Mouse (Mus musculus) embryonic fibroblast, embryonic 13.5 days (primary cell): ENCODE results near the gene Nav3. TPM values are rescaled to one million over a fixed set of nuclear protein-coding genes. Genes with fewer than 3 reads are reported as not detected.
"Not testable (repeated sequence)": the region's sequence is repeated elsewhere in the genome, so short reads cannot be mapped to it uniquely, and the experiment has no call there.

ENCODE experiments used
- H3K27ac ChIP-seq: 2 replicates; pipeline ENCODE4 v1.5.1; 2012; ENCODE audit warnings: low read length, control low read depth, inconsistent platforms; ENCODE audit not compliant: insufficient read depth
- H3K4me1 ChIP-seq: 2 replicates; pipeline ENCODE4 v1.6.1; 2011; ENCODE audit warnings: low read length; ENCODE audit not compliant: control insufficient read depth, insufficient read depth
- H3K4me3 ChIP-seq: 2 replicates; pipeline ENCODE4 v1.5.1; 2011; ENCODE audit warnings: mild to moderate bottlenecking, control low read depth, low read length; ENCODE audit not compliant: insufficient read depth
- CTCF ChIP-seq: IDR thresholded peaks from 2 replicates; pipeline ENCODE4 v1.5.1; 2011; ENCODE audit warnings: mild to moderate bottlenecking, control low read depth, low read length, moderate library complexity, borderline replicate concordance; ENCODE audit not compliant: insufficient read depth
- POLR2A ChIP-seq: IDR thresholded peaks from 2 replicates; pipeline ENCODE4 v1.6.1; 2011; ENCODE audit warnings: low read depth, mild to moderate bottlenecking, control low read depth, low read length, moderate library complexity
- polyA plus RNA-seq: library from polyadenylated mRNA; stranded (reverse); fragments of >200 nt; gene quantifications from 2 replicates; pipeline ENCODE4 v1.2.4, GENCODE M21; 2011; ENCODE audit warnings: low read depth; ENCODE audit not compliant: missing spikeins, insufficient read length

Nav3 gene
- polyA plus RNA-seq, 1 experiment: 5.2 TPM

DNA sequence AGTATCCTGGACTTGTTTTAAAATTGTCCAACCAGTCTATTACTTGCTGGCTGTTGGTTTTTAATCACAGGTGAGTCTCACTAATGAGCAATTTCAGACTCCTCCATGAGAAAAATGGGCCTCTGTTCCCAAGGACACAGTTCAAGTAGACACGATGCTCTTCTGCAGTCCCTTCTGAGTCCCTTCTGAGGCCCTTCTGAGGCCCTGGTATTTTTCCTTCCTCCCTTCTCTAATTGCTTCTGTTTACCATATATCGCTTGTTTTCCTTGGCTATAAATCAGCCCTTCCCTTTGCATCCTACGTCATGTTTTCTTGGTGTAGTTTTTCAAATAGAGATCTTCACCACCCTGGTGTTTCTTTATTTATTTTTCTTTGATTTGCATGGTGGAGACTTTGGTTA lies 433.9 kb downstream of the Nav3 start:
- H3K27ac ChIP-seq: no peak overlapping the region
- TF ChIP-seq CTCF (no peak), POLR2A (no peak)
- no peaks in the 10 kb centered on the region for H3K4me1 ChIP-seq
- H3K4me3 ChIP-seq: no peak overlapping the region

DNA sequence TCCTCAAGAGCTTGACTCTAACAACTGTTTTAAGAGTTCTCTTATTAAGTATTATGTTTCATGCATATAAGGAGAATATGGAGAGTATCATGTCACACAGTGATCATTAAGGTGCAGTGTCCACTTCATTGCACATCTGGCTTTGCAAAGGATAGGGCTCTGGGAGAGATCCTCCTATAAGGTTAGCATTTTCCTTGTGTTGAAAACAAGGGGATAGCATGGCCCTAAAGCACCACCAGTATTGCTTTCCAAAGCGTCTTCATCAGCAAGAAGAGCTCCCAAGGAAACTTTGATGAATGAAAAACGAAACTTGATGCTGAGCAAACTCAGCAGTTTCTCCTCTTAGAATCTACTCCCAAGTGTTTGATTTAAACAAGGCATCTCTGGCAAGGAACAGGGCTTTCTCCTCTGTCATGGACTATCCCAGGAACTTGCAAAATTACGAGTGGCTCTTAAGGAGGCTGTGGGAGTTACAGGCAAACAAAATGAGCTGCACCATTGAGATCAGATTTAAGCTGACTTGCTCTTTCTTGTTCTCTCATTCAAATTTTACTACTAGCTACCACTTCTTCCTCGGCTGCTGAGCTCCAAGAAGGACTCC lies 436.6 kb downstream of the Nav3 start:
- Histone ChIP-seq H3K4me1 (no peaks in the 10 kb centered on the region), H3K27ac (no peak overlapping the region), H3K4me3 (no peak overlapping the region)
- no peak for TF ChIP-seq POLR2A
- TF ChIP-seq CTCF: no peak

DNA sequence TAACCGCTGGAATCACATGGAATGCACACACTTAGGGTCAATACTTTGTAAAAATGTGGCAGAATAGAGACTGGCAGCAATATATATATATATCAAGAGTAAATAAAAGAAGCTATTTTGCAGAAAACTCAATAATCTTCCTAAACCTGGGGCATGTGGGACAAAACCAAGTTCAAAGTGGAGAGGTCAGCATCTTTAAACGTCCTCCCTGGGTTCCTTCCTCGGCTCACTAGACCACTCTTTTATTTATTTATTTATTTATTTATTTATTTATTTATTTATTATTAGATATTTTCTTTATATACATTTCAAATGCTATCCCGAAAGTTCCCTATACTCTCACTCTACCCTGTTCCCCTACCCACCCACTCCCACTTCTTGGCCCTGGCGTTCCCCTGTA lies 454.7 kb downstream of the Nav3 start:
- not testable (repeated sequence) for H3K27ac ChIP-seq, H3K4me3 ChIP-seq, H3K4me1 ChIP-seq

DNA sequence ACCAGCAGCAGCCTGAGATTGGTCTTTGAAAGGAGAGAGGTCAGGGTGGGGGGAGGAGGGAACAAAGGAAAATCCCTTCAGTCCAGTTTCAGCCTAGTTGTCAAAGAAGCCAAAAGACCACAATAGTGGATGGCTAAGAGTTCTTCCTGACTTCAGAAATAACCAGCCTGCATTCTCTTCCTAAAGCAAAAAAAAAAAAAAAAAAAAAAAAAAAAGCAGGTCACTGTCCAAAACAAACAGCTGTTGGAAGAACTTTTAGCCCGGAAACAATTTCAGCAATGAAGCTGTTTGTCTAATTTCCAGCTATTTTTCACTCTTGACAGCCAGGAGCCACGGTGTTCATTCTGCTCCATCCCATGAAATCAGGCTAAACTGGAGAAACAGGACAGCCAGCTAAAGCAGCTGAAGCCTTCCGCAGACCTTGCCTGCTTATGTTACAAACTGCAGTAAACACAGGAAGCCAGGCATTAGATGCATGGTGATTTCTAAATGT lies 455.2 kb downstream of the Nav3 start:
- H3K4me1 ChIP-seq: no peaks in the 10 kb centered on the region
- no peak overlapping the region for H3K4me3 ChIP-seq
- no peak overlapping the region for H3K27ac ChIP-seq
- TF ChIP-seq CTCF (no peak), POLR2A (no peak)

GRCm38 (mm10) chr10:109999904-110000303 lies 456.1 kb downstream of the Nav3 start:
- TF ChIP-seq POLR2A: no peak
- no peak for TF ChIP-seq CTCF
- Histone ChIP-seq H3K27ac (no peak overlapping the region), H3K4me3 (no peak overlapping the region), H3K4me1 (no peaks in the 10 kb centered on the region)

GRCm38 (mm10) chr10:109994302-109994701 lies 461.7 kb downstream of the Nav3 start:
- TF ChIP-seq CTCF (no peak), POLR2A (no peak)
- Histone ChIP-seq H3K4me3 (no peak overlapping the region), H3K27ac (no peak overlapping the region), H3K4me1 (no peaks in the 10 kb centered on the region)

DNA sequence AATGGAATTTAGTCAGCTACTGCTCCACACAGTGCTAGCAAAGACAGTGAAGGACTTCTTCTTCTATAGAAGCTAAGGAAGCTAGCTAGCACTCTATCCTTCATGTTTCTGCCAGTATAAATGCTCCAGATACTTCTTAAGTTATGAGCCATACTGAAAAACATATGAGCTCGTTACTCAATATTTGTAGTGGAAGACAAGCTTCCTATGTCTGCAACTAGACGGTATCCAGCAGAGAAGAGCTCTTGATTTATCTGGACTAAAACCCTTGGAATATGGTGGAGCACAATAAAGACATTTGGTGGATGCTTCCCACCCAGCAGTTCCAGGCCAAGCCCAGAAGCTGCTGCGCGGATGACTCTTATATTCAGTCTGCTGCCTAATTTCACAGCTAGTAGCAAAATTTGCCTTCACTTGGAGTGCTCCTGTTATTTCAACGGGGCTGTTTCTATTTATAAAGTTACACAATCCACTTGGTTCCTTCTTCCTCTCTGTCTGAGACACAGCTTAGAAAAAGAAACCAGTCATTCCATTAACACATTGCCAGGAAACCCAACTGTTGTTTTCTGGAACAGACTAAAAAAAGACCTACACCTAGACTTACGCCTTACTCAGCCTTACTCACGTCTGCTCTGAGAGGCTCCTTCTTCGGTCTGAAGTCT lies 470.0 kb downstream of the Nav3 start:
- TF ChIP-seq POLR2A: no peak
- no peak for TF ChIP-seq CTCF
- Histone ChIP-seq H3K27ac (peak overlapping the region; percentile 65; the same call in 1 of the 2 replicates), H3K4me1 (peaks cover 4% of the 10 kb centered on the region; the same call in 1 of the 2 replicates), H3K4me3 (no peak overlapping the region)

GRCm38 (mm10) chr10:109976351-109976750 lies 479.7 kb downstream of the Nav3 start:
- Histone ChIP-seq H3K4me1 (no peaks in the 10 kb centered on the region), H3K4me3 (0 out of 2 replicates have a peak overlapping the region, but pooled peaks have one; percentile 5), H3K27ac (no peak overlapping the region)
- TF ChIP-seq POLR2A (no peak), CTCF (no peak)

GRCm38 (mm10) chr10:109974177-109974576 lies 481.8 kb downstream of the Nav3 start:
- no peak for TF ChIP-seq POLR2A
- no peak for TF ChIP-seq CTCF
- Histone ChIP-seq H3K27ac (no peak overlapping the region), H3K4me3 (no peak overlapping the region), H3K4me1 (no peaks in the 10 kb centered on the region)

DNA sequence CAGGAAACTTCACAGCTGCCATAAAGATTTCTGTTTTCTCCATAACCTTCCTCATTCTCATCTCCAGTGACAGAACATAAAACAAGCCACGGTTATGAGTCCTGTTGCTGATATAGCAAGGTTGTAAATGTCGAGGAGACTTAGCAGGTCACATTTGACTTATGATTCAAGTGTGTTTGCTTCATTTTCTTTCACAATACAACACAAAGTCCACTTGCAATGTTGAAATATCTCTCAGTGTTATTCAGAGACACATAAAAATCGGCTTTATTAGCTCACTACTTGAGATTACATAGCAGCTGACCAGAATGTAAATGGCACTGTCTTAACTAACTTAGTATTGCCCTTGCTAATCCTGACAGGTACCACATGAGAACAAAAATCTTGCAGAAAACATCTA lies 482.5 kb downstream of the Nav3 start:
- Histone ChIP-seq H3K4me3 (no peak overlapping the region), H3K4me1 (no peaks in the 10 kb centered on the region), H3K27ac (no peak overlapping the region)
- TF ChIP-seq CTCF (no peak), POLR2A (no peak)

- Histone ChIP-seq H3K27ac (no peak overlapping the region), H3K4me1 (no peaks in the 10 kb centered on the region), H3K4me3 (no peak overlapping the region)
- TF ChIP-seq POLR2A (no peak), CTCF (no peak)
These were observed 505.7 kb downstream of the Nav3 start for GRCm38 (mm10) chr10:109950296-109950695.
